Mouse (Mus musculus): ENCODE results near the gene Spred3. TPM values are rescaled to one million over a fixed set of nuclear protein-coding genes. Genes with fewer than 3 reads are reported as not detected.
"Not testable (repeated sequence)": the region's sequence is repeated elsewhere in the genome, so short reads cannot be mapped to it uniquely, and the experiment has no call there.

Gene Spred3
- total RNA-seq, 2 experiments from 2014 or later: 5.5 to 6.1 TPM

GRCm38 (mm10) chr7:29169231-29170065 lies 763 bp downstream of the Spred3 start:
- peak; percentile 87 to 93 for DNase-seq

- DNase-seq: no peak
Measured at GRCm38 (mm10) chr7:29168791-29169230, 1.4 kb downstream of the Spred3 start.

GRCm38 (mm10) chr7:29168121-29168695 lies 2.0 kb downstream of the Spred3 start:
- DNase-seq: no peak

DNA sequence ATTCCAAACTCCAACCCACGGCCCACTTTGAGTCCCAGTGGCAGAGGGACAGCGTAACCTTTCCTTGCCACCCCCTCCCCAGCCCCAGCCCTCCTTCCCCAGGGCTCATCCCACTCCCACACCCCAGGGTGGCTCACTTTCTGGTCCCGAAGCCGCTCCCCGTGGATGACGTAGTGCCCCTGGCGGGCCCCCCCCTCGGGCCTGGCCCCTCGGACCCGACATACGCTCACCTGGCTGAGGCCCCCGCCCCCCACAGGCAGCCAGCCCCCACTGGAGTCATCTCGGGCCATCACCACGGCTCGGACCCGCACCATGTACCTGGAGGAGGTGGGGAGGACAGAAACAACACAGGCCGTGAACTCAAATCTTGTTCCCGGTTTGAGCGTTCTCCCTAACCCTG lies 2.6 kb downstream of the Spred3 start:
- no peak for DNase-seq

DNA sequence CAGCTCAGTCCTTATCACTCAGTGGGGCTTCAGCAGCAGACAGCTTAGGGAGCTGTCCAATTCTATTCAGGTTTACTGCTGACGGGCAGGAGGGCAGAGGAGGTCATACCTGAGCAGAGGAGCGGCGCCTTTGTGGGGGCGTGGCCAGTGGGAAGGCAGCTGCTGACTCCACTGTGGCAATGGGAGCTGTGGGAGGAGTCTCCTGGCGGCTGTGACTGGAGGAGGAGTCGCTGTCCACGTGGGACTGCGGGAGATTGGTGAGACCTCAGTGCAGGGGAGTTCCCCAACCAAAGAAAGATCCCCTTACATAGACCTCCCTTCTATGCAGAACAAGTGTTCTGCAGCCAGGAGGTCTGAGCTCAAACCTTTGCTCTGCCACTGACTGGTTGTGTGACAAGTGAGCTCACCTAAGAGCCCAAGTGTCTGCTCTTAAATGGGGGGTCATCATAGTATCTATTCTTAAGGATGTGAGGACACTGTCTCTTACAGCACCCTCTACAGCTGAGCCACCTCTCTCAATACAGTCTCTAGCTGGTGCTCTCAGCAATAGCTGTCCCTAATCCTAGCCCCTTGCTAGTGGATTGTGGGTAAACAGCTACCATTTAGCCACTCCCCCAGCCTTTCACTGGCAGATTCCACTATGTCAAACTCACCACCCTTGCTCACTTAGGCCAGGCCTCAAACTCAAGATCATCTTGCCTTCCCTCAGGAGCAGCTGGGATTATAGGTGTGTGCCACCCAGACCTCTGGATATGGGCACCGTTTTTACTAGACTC lies 7.3 kb downstream of the Spred3 start:
- DNase-seq: peak; percentile 34 to 54

- DNase-seq: no peak
Measured at GRCm38 (mm10) chr7:29162294-29162693, 7.9 kb downstream of the Spred3 start.

- no peak for DNase-seq
Measured at GRCm38 (mm10) chr7:29158264-29158663, 11.9 kb downstream of the Spred3 start.

GRCm38 (mm10) chr7:29155838-29156782 lies 14.1 kb downstream of the Spred3 start, which contains the start of gene Fam98c:
TSS of gene Fam98c (minus strand) at chr7:29156234.
- peak; percentile 87 to 93 for DNase-seq

DNA sequence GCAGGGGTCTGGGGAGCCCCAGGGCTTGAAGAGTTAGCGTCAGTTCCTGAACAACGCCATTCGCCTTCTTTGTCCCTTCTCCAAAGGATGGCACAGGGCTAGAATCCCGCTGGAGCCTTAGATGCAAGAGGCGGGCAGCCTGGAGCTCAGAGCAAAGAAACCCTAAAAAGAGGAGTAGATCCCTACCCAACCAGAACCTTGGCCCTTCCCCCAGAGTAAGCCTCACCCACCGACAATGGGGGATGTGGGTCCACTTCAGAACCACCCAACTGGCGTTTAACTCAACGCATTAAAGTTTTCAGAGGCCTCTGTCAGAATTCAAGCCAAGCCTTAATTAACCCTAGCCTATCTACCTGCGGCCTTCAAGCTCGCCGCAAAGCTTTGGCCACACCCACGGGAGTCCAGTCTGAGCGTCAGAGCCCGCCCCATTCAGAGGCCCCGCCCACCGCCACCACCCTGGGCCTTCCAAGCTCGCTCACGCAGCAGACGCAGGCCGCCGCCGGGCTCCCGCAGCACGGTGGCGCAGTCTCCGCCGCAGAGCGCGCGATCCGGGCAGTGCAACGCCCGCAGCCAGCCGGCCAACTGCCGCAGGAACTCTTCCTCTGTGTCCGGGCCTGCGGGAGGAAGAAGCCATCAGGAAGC lies 14.9 kb downstream of the Spred3 start:
- DNase-seq: peak; percentile 93 to 97

GRCm38 (mm10) chr7:29154018-29154720 lies 16.0 kb downstream of the Spred3 start:
- DNase-seq: no peak

- DNase-seq: no peak
Measured at GRCm38 (mm10) chr7:29151486-29151885, 18.7 kb downstream of the Spred3 start.

DNA sequence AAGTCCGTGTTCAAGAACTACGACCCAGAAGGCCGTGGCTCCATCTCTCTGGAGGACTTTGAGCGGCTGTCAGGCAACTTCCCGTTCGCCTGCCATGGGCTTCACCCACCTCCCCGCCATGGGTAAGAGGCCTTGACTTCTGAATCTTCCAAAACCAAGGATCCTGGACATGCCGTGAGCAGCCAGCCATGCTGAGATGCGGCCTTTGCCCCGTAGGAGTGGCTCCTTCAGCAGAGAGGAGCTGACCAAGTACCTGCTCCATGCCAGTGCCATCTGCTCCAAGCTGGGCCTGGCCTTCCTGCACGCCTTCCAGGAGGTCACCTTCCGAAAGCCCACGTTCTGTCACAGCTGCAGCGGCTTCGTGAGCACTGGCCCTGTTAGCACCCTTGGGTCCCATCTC lies 21.4 kb downstream of the Spred3 start:
- no peak for DNase-seq

GRCm38 (mm10) chr7:29146625-29147367 lies 23.4 kb downstream of the Spred3 start:
- no peak for DNase-seq

- peak in 1 of 2 experiments; percentile 23 for DNase-seq
Measured at GRCm38 (mm10) chr7:29144006-29144405, 26.2 kb downstream of the Spred3 start.

DNA sequence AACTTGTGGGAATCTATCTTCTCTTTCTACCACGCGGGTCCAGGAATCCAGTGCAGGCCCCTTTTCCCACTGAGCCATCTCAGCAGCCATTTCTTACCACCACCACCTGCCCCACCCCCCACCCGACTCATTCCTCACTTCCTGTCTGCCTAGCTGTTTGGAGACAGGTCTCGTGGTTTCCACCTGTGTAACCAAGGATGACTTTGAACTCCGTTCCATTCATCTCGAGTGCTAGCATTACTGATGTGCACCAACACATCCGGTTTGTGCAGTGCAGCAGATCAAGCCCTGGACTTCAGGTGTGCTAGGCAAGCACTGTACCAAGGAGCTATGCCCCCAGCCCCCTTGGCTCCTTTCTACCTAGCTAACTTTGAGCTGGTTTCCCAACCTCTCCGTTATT lies 28.8 kb downstream of the Spred3 start:
- DNase-seq: no peak

DNA sequence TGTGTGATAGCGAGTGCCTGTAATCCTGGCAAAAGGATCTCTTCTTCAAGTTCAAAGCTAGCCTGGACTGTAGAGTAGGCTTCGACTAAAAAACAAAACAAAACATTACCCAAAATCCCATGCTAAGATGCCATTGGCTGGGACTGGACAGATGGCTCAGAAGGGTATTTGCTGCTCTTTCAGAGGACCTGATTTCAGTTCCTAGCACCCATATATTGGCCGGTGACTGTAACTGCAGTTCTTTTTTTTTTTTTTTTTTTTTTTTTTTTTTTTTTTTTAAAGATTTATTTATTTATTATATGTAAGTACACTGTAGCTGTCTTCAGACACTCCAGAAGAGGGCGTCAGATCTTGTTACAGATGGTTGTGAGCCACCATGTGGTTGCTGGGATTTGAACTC lies 31.0 kb downstream of the Spred3 start:
- DNase-seq: not testable (repeated sequence)

- DNase-seq: peak; percentile 46 to 61
Measured at GRCm38 (mm10) chr7:29137429-29137828, 32.8 kb downstream of the Spred3 start.

- peak; percentile 31 to 59 for DNase-seq
Measured at GRCm38 (mm10) chr7:29134693-29135386, 35.4 kb downstream of the Spred3 start, which contains the start of gene Rasgrp4. TSS of gene Rasgrp4 (plus strand) at chr7:29134851.

GRCm38 (mm10) chr7:29134230-29134629 lies 36.0 kb downstream of the Spred3 start:
- DNase-seq: no peak

Data from adrenal gland, postnatal 36 days (tissue).